Mouse (Mus musculus): ENCODE data around the gene Akap12. TPM values are rescaled to one million over a fixed set of nuclear protein-coding genes. Genes with fewer than 3 reads are reported as not detected.

The Akap12 gene
- total RNA-seq, 2 experiments from 2014 or later = 8.1 to 8.2 TPM

DNA sequence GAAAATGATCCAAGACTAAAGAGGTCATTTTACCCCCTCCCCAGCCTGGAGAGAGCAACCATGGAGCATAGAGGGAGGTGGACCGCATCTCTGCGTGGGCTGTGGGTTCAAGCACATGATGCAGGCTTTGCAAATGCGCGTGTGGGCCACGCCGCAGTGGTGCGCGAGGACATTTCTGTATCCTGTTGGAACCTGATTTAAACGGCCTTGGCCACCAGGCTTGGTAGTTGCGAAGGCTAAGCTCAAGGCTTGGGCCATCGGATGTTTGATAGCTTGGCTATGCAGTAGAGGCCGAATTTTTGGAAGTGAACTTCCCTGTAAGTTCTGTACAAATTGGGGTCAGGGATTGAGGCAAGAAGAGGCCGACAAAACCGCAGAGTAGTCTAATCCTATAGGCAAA, 81.4 kb downstream of the Akap12 start:
- no peak for DNase-seq
- intact Hi-C loops (cut with DNase I) = loop anchor here (2.0 kb wide), 1 partner anchor 351 kb away; no protein-coding TSS in a partner anchor

DNA sequence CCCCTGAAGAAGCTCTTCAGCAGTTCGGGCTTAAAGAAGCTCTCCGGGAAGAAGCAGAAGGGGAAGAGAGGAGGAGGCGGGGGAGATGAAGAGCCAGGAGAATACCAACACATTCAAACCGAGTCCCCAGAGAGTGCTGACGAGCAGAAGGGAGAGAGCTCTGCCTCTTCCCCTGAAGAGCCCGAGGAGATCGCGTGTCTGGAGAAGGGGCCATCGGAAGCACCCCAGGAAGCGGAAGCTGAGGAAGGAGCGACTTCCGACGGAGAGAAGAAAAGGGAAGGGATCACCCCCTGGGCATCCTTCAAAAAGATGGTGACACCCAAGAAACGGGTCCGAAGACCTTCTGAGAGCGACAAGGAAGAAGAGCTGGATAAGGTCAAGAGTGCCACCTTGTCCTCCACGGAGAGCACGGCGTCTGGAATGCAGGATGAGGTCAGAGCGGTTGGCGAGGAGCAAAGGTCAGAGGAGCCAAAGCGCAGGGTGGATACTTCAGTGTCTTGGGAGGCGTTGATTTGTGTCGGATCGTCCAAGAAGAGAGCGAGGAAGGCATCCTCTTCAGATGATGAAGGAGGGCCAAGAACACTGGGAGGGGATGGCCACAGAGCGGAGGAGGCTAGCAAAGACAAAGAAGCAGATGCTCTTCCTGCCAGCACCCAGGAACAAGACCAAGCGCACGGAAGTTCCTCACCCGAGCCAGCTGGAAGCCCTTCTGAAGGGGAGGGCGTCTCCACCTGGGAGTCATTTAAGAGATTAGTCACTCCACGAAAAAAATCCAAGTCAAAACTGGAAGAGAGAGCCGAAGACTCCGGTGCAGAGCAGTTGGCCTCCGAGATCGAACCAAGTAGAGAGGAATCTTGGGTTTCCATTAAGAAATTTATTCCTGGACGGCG, 88.4 kb downstream of the Akap12 start:
- intact Hi-C loops (cut with DNase I) = no loop called here
- peak; percentile 41 for DNase-seq

DNA sequence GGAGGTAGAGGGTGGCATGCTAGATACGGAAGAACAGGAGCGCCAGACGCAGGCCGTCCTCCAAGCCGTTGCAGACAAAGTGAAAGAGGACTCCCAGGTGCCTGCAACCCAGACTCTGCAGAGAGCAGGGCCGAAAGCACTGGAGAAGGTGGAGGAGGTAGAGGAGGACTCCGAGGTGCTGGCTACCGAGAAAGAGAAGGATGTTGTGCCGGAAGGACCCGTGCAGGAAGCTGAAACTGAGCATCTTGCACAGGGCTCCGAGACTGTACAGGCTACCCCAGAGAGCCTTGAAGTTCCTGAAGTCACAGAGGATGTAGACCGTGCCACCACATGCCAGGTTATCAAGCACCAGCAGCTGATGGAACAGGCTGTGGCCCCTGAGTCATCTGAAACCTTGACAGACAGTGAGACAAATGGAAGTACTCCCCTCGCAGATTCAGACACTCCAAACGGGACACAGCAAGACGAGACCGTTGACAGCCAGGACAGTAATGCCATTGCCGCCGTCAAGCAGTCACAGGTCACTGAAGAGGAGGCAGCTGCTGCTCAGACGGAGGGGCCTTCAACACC, 89.8 kb downstream of the Akap12 start:
- intact Hi-C loops (cut with DNase I) = no loop called here

DNA sequence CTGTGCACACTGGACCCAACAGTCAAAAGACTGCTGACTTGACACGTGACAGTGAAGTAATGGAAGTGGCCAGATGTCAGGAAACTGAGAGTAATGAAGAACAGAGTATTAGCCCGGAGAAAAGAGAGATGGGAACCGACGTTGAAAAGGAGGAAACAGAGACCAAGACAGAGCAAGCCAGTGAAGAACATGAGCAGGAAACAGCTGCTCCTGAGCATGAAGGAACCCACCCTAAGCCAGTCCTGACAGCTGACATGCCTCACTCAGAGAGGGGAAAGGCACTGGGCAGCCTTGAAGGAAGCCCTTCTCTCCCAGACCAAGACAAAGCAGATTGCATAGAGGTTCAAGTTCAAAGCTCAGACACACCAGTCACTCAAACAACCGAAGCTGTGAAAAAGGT, 90.5 kb downstream of the Akap12 start:
- intact Hi-C loops (cut with DNase I) = no loop called here
- DNase-seq = no peak

More for the DNA sequence above, 89.8 kb downstream of the Akap12 start:
- no peak for DNase-seq

DNA sequence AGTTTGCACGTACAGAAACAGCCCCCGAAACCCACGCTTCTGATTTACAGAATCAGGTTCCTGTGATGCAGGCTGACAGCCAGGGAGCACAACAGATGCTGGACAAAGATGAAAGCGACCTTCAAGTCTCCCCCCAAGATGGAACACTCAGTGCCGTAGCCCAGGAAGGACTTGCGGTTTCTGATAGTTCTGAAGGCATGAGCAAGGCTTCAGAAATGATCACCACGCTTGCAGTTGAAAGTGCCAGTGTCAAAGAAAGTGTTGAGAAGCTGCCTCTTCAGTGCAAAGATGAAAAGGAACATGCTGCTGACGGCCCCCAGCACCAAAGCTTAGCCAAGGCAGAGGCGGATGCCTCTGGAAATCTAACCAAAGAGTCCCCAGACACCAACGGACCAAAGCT, 91.3 kb downstream of the Akap12 start:
- intact Hi-C loops (cut with DNase I) = no loop called here
- DNase-seq = no peak

DNA sequence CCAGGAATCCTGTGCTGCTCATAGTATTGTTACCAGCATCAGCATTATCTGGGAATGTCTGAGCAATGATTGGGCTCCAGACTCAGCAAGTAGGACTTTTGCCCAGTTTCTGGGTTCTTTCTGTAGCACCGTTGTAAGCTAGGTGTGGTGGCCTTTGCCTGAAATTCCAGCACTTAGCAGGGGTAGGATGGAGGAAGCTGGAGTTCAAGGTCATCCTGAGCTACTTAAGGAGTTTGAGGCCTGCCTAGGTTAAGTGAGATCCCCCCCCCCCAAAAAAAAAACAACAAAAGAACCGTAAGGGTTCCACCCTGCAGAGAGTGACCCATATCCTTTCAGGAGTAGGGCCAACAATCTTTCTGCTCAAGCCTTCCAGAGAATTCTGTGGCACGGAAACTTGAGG, 98.4 kb downstream of the Akap12 start:
- intact Hi-C loops (cut with DNase I) = no loop called here

DNA sequence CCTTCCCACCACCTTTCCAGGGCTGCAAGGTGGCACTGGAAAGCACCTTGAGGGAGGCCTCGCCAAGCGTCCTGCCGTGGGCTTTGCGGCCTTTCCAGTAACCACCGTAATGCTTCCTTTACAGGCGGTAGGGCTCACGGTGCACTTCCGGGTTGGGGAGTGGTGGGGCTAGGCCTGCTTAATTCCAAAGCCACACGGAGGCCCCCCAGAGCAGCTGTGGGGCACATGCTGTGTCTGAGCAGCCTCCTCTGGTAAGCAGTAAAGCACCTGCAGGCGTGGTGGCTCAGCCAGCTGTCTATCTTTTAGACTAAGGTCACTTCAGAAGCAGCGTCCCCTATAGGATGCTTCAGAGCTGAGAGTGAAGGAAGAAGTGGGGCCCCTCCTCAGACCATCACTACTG, 103.9 kb downstream of the Akap12 start:
- DNase-seq = no peak
- intact Hi-C loops (cut with DNase I) = no loop called here

More for the DNA sequence above, 98.4 kb downstream of the Akap12 start:
- DNase-seq = no peak

DNA sequence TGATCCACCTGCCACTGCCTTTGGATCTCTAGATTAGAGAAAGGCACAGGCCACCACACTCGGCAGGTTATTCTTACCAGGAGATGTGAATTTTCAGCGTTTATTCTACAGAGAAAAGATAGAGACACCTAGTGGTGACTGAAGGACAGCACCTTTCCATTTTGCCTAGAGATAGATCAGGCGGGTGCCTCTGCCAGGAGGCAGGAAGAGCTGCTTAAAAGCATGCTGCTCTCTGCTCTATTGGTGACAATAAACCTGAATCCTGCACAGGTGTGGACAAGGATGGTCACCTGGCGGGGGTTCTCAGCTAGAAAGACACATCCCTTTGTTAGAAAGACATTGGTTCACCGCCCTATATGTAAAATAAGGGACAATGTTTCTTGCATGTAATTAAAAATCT, 105.8 kb downstream of the Akap12 start:
- intact Hi-C loops (cut with DNase I) = no loop called here

DNA sequence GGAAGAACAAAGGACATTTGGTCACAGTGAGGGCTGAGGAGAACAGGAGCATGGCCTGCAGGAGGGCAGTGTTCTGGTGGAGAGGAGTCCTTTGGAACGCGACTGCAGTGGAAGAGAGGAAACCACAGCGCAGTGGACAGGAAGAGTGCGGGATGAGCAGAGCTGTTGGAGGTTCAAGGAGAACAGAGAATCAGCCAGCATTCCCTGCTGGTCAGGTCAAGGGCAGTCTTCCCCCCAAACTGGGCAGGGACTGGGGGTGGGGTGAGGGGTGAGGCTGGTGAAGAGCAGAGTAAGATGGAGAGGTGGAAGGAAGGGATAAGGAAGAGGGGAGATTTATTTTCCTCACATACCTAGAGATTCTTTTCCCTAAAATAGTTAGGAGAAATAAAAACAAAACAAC, 107.4 kb downstream of the Akap12 start:
- intact Hi-C loops (cut with DNase I) = no loop called here

More for the DNA sequence above, 105.8 kb downstream of the Akap12 start:
- DNase-seq = no peak

DNA sequence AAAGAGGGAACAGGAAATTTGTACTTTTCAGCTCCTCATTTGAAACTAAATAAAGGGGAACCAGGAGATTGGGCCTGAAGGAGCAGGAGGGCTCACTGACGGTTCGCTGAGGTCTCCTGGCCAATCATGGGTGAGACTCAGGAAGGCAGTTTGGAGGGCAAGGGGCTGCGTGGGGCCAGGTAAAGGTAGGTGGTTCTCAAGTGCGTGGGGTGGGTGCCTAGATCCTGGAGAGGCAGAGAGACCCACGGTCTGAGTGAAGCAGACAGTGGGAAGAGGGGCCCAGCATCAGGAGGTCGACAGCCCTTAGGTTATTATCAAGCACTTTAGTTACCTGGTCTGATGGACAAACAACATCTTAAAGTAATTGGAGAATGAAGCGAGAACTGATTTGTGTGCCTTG, 108.1 kb downstream of the Akap12 start:
- intact Hi-C loops (cut with DNase I) = no loop called here
- DNase-seq = no peak

More for the DNA sequence above, 107.4 kb downstream of the Akap12 start:
- DNase-seq = no peak

DNA sequence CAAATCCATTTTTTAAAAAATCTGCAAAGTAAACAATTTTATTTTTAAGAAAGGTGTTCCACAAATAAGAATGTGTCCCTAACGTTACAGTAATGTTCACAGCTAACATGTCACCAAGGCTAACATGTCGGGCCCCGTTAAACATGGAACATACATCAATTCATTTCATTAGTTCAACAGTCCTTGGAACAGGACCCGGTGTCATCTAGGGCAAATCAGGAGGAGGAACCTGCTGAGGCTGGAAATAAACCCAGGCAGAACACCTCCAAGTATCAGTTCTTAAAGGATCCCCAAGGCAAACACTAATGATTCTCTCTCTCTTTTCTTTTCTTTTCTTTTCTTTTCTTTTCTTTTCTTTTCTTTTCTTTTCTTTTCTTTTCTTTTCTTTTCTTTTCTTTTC, 108.6 kb downstream of the Akap12 start:
- DNase-seq = no peak
- intact Hi-C loops (cut with DNase I) = no loop called here

DNA sequence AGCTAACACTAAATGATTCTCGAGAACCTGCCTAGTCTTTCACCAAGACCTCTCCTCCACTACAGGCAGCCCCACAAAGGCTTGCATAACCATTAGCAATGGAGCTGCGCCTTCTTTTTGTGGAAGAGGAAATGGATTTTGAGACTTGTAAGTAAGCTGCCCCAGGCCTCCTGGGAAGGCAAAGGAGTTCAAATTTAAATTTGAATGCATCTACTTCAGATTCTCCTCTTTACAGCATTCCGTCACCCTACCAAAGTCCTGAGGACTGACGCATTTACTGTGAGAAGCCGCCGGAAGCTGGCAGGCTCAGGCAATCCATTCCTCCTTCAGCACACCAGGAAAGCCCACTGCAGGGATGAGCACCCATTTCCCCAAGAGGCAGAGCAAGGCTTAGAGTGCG, 109.1 kb downstream of the Akap12 start:
- intact Hi-C loops (cut with DNase I) = no loop called here
- DNase-seq = no peak

DNA sequence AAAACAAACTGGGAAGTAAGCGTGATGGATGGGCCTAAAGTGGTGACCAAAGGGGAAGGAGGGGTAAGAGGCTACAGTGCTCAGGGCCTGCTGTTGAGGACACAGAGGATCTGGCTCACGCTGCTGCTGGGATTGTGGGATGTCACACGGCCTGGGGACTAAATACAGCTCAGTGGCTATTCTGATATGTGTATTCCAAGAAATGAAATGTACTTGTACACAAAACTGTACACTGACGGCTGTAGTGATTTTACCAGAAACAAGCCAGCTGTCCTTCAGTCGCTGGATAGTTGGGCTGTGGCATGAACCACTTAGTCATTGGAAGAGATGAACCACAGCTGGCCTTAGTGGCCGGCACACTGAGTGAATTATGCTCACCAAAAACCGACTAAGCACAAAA, 110.3 kb downstream of the Akap12 start:
- no peak for DNase-seq
- intact Hi-C loops (cut with DNase I) = no loop called here

DNA sequence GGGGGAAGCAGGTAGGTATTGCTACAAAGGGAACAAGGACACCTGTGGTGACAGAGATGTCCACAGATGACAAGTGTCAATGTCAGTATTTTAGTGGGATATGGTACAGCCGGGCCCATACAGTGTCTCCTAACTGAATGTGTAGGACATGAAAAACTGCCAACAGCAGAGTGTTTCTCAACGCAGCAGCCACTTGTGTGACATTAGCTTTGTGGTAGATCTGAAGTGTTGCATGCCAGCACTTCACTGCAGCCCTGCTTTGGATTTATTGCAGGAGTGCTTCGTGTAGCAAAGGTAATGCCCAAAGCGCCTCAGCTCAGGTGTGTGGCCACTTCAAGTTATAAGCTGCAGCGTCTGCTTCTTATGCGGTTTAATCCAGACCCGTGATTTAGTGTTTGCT, 110.8 kb downstream of the Akap12 start:
- intact Hi-C loops (cut with DNase I) = no loop called here
- DNase-seq = no peak

DNA sequence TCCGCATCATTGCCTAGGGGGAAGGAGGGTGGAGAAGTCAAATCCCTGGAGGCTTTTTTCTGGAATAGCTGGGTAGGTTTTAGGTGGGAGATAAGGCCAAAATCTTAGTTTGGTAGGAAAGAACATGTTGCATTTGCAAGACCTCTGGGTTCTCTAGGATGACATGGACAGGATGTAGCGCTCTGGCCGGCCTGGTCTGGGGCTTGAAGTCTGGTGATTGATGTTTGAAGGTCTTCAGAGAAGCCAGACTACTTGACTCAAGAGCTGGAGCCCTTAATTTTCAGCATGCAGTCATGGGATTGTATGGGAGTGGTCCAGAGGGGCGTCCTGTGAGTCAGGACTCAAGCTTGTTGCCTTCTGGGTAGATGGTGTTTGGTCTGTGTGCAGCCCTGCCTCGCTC, 114.6 kb downstream of the Akap12 start:
- intact Hi-C loops (cut with DNase I) = no loop called here
- no peak for DNase-seq

DNA sequence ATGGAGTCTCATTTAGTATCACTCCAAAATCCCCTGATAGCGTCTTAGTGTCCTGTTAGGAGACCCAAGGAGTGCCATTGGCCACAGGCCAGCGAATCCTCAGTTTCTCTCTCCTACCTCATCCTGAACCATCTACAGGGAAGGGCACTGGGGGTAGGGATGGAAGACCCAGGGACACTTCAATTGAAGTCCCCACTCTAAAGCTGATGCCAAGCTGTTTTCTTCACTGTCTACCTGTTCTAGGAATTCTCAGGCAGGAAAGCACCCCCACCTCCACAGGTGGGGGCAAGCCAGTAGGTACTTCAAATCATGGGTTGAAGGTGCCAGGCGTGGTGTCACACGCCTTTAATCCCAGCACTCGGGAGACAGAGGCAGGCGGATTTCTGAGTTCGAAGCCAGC, 118.1 kb downstream of the Akap12 start:
- DNase-seq = no peak
- intact Hi-C loops (cut with DNase I) = no loop called here

DNA sequence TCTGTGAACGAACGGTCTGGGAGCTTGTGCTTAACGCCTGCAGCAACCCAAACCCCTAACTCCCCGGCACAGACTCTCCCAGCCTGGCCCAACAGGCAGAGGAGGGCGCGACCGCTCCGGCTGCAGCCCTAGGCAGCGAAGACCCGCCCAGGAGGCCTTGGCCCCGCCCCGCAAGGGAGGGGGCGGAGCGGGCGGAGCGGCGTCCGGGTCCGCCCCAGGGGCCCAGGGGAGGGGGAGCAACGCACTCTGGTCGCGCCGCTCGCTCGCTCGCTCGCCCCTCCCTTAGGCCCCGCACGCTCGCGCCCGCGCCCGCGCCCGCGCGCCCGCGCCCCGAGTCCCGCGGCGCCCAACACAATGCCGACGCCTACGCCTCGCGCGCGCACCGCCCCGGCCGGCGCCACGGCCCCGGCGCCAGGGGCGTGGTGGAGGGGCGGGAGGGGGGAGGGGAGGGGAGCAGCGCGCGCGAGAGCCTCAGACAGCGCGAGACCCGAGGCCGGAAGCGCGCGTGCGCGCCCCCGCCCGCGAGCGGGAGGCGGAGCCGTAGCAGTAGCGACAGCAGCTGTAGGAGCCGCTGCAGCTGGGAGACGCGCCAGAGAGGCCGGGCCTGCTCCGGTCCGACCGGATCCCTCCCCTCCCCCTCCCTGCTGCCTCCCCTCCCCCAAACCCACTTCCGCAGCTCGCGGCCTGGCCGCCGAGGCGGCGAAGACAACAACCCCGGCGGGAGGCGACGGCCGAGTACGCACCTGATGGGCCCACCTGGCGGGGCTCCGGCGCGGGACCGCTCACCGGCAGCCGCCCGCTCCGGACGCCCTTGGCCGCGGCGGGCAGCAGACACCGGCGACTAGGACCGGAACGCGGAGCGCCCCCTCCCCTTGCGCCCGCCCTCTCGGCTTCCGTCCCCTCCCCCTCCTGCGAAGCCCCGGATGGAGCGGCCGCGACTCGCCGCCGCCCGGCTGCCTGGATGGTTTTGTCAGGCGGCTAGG, 120.7 kb downstream of the Akap12 start:
- DNase-seq = peak; percentile 91 to 95
- intact Hi-C loops (cut with DNase I) = no loop called here

DNA sequence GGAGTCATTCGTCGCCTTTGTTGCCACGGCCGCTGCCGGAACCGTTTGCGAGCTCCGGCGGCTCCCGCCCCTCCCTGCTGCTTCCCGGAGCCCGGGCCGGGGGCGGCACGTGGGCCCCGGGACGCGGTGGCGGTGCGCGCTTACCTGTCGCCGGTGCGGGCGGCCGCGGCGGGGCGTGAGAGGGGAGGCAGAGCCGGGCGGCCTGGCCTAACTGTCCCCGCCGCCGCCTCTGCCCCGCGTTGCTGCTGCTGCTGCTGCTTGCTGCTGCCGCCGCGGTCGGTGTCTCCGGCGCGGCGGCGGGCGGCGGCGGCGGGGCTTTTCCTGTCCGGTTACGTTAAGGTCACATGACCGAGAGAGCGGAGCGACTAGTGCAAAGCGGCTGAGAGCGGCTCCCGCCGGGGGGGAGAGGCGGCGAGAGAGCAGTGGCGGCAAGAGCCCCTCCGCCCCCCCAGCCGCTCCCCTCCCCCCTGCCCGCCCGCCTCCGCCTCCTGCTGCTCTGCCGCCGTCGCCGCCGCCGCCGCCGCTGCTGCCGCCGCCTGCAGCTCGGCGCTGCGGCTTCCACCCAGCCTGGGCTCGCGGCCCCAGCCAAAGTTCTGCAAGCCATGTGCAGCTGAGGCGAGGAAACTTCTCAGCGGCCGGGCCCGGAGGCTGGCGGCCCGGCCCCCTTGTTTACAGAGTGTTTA, 121.7 kb downstream of the Akap12 start, which contains the start of gene Zbtb2:
Gene Zbtb2, minus strand, starts transcription at position 408 of the 683 bp plus-strand sequence.
- intact Hi-C loops (cut with DNase I) = no loop called here

DNA sequence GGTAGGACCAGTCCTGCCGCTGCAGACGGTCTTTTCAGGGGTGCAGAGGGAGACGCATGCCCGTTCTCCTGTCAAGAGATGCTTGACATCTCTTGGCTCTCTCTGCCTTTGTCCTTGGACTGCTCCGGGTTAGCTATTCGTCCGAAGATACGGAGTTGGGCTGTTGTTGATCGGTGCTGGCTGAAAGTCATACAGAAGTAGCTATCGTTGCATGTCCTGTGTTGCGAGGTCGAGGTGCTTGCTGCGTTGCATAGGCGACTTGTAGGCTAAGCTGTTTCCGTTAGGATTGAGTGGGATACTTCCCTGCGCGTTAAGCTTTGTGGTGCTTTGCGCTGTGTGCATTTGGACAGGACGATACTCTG, 122.2 kb downstream of the Akap12 start:
- intact Hi-C loops (cut with DNase I) = no loop called here
- no peak for DNase-seq

More for the DNA sequence above, 121.7 kb downstream of the Akap12 start, which contains the start of gene Zbtb2:
- peak; percentile 51 to 52 for DNase-seq

DNA sequence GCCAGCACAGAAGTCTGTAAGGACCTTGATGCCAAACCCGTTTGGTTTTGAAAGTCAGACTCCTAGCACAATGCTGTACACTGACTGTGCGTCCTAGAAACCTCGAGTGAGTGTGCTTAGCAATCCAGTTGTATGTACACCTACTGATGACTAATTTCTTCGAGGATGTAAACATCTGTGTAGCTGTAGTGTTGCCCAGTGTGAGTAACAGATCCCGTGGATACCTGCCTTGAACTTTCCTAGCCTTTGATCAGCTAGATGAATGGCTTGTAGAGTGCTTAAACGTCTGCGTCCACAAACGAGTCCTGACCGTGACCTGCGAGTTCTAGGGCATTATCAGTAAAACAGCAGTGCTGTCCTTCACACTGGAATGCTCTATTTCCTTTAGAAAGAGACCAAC, 122.9 kb downstream of the Akap12 start:
- intact Hi-C loops (cut with DNase I) = no loop called here

More for the DNA sequence above, 122.9 kb downstream of the Akap12 start:
- DNase-seq = no peak

Data from gastrocnemius, postnatal 36 days (tissue).